Mouse (Mus musculus): ENCODE measurements around the gene Timp3.

Timp3 gene

GRCm38 (mm10) chr10:86300293-86301116, at the start of gene Timp3:
Gene Timp3, plus strand, starts transcription at chr10:86300372.
- peak in 1 of 2 experiments; percentile 38 for DNase-seq (ENCODE audit: low spot score in 2 of 2)

DNA sequence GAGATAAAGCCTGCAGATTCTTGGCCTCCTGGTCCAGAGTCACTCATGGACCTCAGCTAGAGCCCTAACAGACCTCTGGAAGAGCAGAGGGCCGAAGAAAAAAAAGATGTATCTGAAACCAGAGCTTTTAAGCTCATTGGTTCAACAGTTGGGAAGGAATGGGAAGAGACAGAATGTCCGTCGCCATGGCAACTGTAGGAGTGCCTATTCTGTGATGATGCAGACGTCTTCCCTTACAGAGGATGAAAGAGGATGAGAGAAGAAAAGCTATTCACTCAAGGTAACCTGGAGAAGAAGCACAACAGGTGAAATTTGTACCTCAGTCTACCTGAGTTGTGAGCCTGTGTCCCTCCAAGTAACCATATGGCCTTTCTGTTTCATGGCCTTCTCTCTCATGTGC, 44.0 kb upstream of the Timp3 start:
- DNase-seq (ENCODE audit: low spot score in 2 of 2), result no peak

DNA sequence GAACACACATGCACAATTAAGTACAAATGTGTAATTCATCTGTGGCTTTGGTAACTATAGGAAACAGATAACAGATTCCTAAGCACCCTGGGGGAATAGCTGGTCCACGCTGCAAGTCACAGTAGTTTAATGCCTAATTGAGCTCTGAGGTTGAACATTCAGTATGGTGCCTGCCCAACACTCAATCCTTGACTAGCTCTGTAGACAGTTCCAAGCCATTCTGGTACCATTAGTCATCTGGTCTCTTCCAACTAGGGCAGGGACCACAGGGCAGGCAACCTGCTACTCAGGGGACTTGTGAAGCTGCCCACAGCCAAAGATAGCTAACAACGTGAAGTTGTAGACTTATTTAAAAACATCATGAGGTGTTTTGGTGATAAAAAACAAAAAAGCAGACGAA, 43.1 kb upstream of the Timp3 start:
- no peak for DNase-seq (ENCODE audit: low spot score in 2 of 2)

GRCm38 (mm10) chr10:86258046-86258445, 42.1 kb upstream of the Timp3 start:
- no peak for DNase-seq (ENCODE audit: low spot score in 2 of 2)

DNA sequence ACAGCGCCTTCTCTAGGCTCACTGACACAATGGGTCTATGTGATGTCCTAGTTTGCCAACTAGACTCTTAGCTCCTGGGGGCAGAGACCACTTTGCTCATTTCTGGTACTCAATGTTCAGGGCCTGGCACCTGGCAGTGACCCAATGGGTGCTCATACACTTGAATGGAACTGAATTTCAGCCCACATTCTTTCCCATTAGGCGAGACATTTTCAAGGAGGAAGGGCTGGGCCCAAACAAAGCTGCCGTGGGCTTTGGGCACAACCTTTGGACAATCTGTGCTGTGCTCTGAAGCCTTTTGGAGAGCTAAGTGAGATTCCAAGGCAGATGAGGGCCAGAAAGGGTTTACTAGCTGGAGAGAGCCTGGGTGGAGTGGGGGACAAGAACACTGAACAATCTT, 41.2 kb upstream of the Timp3 start:
- no peak for DNase-seq (ENCODE audit: low spot score in 2 of 2)

- DNase-seq (ENCODE audit: low spot score in 2 of 2), result no peak
These were observed 38.4 kb upstream of the Timp3 start for GRCm38 (mm10) chr10:86261725-86262124.

DNA sequence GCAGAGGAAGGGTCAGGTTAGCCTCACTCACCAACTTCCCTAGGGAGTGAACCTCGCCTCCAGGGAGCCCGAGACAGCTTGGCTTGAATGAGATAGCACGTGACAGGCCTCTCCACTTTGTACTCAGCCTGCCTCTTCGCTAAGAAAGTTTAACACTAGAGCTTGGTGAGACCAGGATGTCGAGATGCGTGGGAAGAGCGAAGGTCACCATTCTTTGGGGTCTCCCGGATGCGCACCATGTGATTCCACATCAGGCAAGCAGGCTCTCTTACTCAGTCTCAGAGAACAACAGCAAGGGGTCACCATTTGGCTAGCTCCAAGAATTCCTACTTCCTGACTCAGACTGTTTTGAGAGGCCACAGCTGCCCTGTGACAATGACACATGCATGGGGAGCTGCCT, 35.6 kb upstream of the Timp3 start:
- DNase-seq (ENCODE audit: low spot score in 2 of 2), result no peak

- no peak for DNase-seq (ENCODE audit: low spot score in 2 of 2)
These were observed 29.9 kb upstream of the Timp3 start for GRCm38 (mm10) chr10:86270254-86270653.

- no peak for DNase-seq (ENCODE audit: low spot score in 2 of 2)
These were observed 27.3 kb upstream of the Timp3 start for GRCm38 (mm10) chr10:86272826-86273225.

GRCm38 (mm10) chr10:86273410-86274191, 26.6 kb upstream of the Timp3 start:
- DNase-seq (ENCODE audit: low spot score in 2 of 2), result no peak

DNA sequence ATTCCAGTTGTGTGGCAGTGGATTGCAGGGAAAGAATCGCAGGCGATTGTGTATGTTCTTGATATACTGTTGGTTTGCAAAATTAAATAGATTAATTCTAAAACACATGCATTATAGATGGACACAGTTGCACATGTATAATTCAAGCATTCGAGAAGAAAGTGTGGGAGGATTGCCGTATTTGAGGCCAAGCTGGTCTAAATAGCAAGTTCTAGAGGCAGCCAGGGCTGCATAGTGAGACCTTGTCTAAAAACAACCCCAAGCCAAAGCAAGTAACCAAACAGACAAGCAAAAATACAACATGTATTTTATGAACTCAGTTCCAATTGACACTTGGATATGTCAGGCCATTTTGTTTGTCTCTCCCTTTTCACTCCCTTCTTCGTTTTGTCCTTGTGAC, 24.6 kb upstream of the Timp3 start:
- DNase-seq (ENCODE audit: low spot score in 2 of 2), result no peak

DNA sequence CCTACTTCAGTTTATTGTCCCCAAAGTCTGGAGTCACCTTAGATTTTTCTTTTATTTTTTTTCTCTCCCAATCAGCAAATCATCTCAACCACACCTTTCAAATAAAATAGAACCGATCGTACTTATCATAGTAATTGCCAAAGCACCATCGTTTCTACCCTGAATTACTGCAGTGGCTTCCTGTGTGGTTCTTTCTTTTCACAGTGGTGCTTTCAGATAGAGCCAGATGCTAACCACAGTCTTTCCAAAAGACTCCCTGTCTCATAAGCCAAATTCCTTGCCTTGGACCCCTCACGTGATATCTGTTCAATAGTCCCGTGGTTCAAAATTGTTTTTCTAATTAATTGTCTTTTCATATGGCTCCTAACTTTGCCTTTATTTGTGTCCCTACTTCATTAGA, 22.8 kb upstream of the Timp3 start:
- no peak for DNase-seq (ENCODE audit: low spot score in 2 of 2)

DNA sequence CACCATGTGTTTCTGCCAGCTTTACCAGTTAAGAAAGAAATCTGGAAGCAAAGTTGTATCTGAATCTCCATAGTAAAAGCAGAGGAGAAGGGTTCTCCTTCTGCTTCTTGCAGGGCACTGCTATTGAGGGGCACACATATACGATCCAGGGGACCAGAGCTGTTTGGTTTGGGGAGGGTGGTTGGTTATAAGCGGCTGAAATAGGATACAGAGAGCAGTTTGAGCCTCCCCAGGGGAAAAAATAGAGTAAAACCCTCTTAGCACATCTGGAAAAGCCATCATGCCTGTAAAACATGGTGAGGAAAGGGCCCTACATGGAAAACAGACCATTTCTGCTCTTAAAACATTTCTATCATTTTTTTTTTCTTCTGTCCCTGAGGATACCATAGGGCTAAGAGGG, 21.7 kb upstream of the Timp3 start:
- no peak for DNase-seq (ENCODE audit: low spot score in 2 of 2)

- DNase-seq (ENCODE audit: low spot score in 2 of 2), result no peak
These were observed 20.5 kb upstream of the Timp3 start for GRCm38 (mm10) chr10:86279579-86280168.

GRCm38 (mm10) chr10:86281238-86281637, 18.9 kb upstream of the Timp3 start:
- DNase-seq (ENCODE audit: low spot score in 2 of 2), result no peak

- DNase-seq (ENCODE audit: low spot score in 2 of 2), result no peak
These were observed 13.7 kb upstream of the Timp3 start for GRCm38 (mm10) chr10:86286508-86286907.

DNA sequence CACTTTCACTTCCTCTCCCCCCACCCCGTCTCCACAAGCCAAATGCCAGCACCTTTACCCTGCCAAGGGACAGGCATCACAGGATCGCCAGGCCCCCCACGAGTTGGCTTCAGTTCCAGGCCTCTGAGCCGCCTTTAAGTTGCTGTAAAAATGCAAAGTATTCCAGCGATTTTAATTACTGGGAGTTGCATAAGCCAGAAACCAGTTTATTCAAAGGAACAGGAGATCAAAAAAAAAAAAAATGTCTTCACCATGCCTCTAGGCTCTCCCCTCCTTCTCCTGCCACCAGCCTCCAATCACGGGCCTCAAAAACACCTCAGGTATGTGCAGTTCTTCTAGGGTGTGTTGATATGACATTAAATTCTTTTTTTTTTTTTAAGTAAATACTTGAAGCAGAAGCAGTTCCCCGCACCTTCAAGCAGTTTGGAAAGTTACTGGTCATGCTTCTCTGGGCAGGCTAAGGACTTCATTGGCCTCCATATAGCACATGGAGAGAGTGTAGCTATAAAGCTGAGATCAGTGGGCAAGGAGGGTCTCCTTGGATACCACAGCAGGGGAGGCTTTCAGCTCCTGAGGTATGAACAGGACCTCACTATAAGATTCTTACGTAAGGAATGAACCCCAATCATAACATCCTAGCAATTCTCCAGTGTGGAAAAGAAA, 9.9 kb upstream of the Timp3 start:
- no peak for DNase-seq (ENCODE audit: low spot score in 2 of 2)

GRCm38 (mm10) chr10:86293880-86294279, 6.3 kb upstream of the Timp3 start:
- DNase-seq (ENCODE audit: low spot score in 2 of 2), result no peak

DNA sequence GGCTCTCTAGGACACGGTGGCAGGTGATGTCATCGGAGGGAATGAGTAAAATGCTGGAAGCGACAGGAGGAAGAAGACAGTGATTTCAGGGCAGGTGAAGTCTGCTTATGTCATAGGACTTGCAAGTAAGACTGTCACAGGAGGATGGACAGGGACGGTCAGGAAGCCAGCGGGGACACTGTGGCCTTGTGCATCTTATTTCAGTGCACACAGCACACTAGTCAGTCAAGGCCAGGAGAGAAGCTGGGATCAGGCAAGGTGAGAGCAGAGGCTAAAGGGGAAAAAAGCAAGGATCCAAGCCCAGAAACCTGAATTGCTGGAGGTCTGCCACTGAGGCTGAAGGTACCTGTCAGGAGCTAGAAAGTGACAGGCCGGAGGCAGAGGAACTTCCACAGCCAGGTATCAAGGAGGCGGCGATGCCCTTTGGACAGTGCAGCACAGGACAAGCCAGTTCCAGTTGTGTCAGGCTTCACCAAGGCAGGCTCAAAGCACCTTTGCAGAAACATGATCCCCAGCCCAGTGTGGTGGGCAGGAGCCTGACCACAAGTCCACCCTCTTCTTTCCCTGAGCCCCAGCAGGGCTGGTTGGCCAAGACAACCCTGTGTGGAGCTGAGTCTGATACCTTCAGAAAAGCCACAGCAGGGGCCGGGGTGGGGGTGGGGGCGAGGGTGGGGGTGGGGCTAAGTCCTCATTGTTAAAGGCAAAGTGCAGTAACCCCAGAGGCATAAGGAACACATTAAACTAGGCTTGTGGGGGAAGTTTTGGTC, 5.4 kb upstream of the Timp3 start:
- DNase-seq (ENCODE audit: low spot score in 2 of 2), result no peak

GRCm38 (mm10) chr10:86295454-86296098, 4.6 kb upstream of the Timp3 start:
- DNase-seq (ENCODE audit: low spot score in 2 of 2), result no peak

GRCm38 (mm10) chr10:86296111-86296510, 4.1 kb upstream of the Timp3 start:
- DNase-seq (ENCODE audit: low spot score in 2 of 2), result peak; percentile 40 to 65

Data from frontal cortex, postnatal 25 days (tissue).